Mouse (Mus musculus) ES-E14 (cell line): ENCODE data around the gene Klhl35. TPM values are rescaled to one million over a fixed set of nuclear protein-coding genes. Genes with fewer than 3 reads are reported as not detected.

ENCODE experiments used
- DNase-seq: peaks from one replicate; pipeline ENCODE4 v3.0.0-alpha.2; 2013; ENCODE audit warnings: low read depth, low spot score
- H3K27ac ChIP-seq: 2 replicates; pipeline ENCODE4 v1.5.1; 2012; ENCODE audit warnings: low read depth, mild to moderate bottlenecking, low read length, moderate library complexity, mixed read lengths; ENCODE audit not compliant: poor library complexity, insufficient read depth, severe bottlenecking
- H3K36me3 ChIP-seq: 2 replicates; pipeline ENCODE4 v1.6.1; 2012; ENCODE audit warnings: mild to moderate bottlenecking, low read length, moderate library complexity, mixed read lengths; ENCODE audit not compliant: control insufficient read depth, poor library complexity, insufficient read depth, severe bottlenecking
- H3K4me1 ChIP-seq, 2 experiments: fragments of 150-350 bp in 1 of 2; sonication (generic) in 1 of 2; 2 replicates each; pipeline ENCODE4 v1.6.1; 2012; ENCODE audit warnings: low read length in 2 of 2, mild to moderate bottlenecking in 1 of 2, mixed read lengths in 1 of 2; ENCODE audit not compliant: control insufficient read depth in 2 of 2, insufficient read depth in 2 of 2, poor library complexity in 1 of 2
- H3K4me3 ChIP-seq, 2 experiments: fragments of 150-350 bp in 1 of 2; sonication (generic) in 1 of 2; 2 replicates each; pipeline ENCODE4 v1.5.1; 2012; ENCODE audit warnings: low read length in 2 of 2, low read depth in 1 of 2, mild to moderate bottlenecking in 1 of 2, mixed read lengths in 1 of 2; ENCODE audit not compliant: insufficient read depth in 1 of 2, poor library complexity in 1 of 2, severe bottlenecking in 1 of 2
- H3K9ac ChIP-seq: 2 replicates; pipeline ENCODE4 v1.6.1; 2012; ENCODE audit warnings: low read depth, mild to moderate bottlenecking, low read length, mixed read lengths; ENCODE audit not compliant: poor library complexity, insufficient read depth, severe bottlenecking
- H3K9me3 ChIP-seq: fragments of 150-350 bp; sonication (generic); 2 replicates; pipeline ENCODE4 v1.6.1; 2012; ENCODE audit warnings: low read depth, mild to moderate bottlenecking, low read length; ENCODE audit not compliant: control insufficient read depth, insufficient read depth
- CHD2 ChIP-seq: IDR thresholded peaks from 2 replicates; pipeline ENCODE4 v1.6.1; 2014; ENCODE audit warnings: mild to moderate bottlenecking, low read depth, low read length, inconsistent platforms
- HCFC1 ChIP-seq: IDR thresholded peaks from 2 replicates; pipeline ENCODE4 v1.6.1; 2012; ENCODE audit warnings: low read length, inconsistent platforms, borderline replicate concordance; ENCODE audit not compliant: insufficient read depth
- MAFK ChIP-seq: IDR thresholded peaks from 2 replicates; pipeline ENCODE4 v1.6.1; 2014; ENCODE audit warnings: mild to moderate bottlenecking, low read depth, low read length, inconsistent platforms; ENCODE audit not compliant: insufficient read depth
- ZC3H11A ChIP-seq: IDR thresholded peaks from 2 replicates; pipeline ENCODE4 v1.6.1; 2012; ENCODE audit warnings: low read depth, mild to moderate bottlenecking, inconsistent platforms, low read length, borderline replicate concordance
- ZNF384 ChIP-seq: IDR thresholded peaks from 2 replicates; pipeline ENCODE4 v1.6.1; 2012; ENCODE audit warnings: low read depth, low read length, inconsistent platforms
- in situ Hi-C, 2 experiments: fragments of 600-800 bp; cut with MboI; formaldehyde crosslinking; loops; one replicate each; pipeline ENCODE4 v1.15.1; 2025; ENCODE audit warnings: low sequenced_read_pairs in 2 of 2, inconsistent platforms in 1 of 2; ENCODE audit not compliant: unreplicated experiment in 2 of 2
- total RNA-seq: library from RNA; depleted of rRNA; stranded (reverse); fragments of 300-350 nt; gene quantifications from 2 replicates; pipeline ENCODE4 v1.2.3, GENCODE M21; 2012

Gene Klhl35
- total RNA-seq, 1 experiment = 0.31 TPM

GRCm38 (mm10) chr7:99463120-99463519 lies 2.7 kb upstream of the Klhl35 start:
- no peak overlapping the region for H3K9ac ChIP-seq
- in situ Hi-C loops = no loop called here
- TF ChIP-seq ZNF384 (no peak), CHD2 (no peak), ZC3H11A (no peak), MAFK (no peak), HCFC1 (no peak)
- DNase-seq = no peak
- H3K9me3 ChIP-seq = no peaks in the 10 kb centered on the region
- no peaks in the 10 kb centered on the region for H3K36me3 ChIP-seq
- H3K4me1 ChIP-seq = peaks cover 0 to 6% of the 10 kb centered on the region in 2 experiments; a peak in 2 of 4 replicates
- H3K27ac ChIP-seq = no peak overlapping the region
- H3K4me3 ChIP-seq = no peak overlapping the region

- in situ Hi-C loops = no loop called here
These were observed 2.1 kb downstream of the Klhl35 start for GRCm38 (mm10) chr7:99467916-99468282.

GRCm38 (mm10) chr7:99468283-99469132 lies 2.7 kb downstream of the Klhl35 start:
- H3K4me3 ChIP-seq = peak overlapping the region; percentile 52 to 62; a peak in 3 of 4 replicates
- H3K27ac ChIP-seq = no peak overlapping the region
- TF ChIP-seq CHD2 (no peak), MAFK (no peak), ZNF384 (no peak), ZC3H11A (no peak), HCFC1 (no peak)
- H3K9ac ChIP-seq = peak overlapping the region; percentile 51
- DNase-seq = no peak
- H3K36me3 ChIP-seq = peaks cover 3% of the 10 kb centered on the region; the same call in 1 of the 2 replicates
- H3K4me1 ChIP-seq = peaks cover 0 to 2% of the 10 kb centered on the region in 2 experiments; a peak in 2 of 4 replicates
- no peaks in the 10 kb centered on the region for H3K9me3 ChIP-seq
- in situ Hi-C loops = no loop called here

More at GRCm38 (mm10) chr7:99467916-99468282, 2.1 kb downstream of the Klhl35 start:
- Histone ChIP-seq H3K36me3 (0 out of 2 replicates have a peak, but pooled peaks cover 2% of the 10 kb centered on the region), H3K27ac (no peak overlapping the region), H3K4me1 (peaks cover 0 to 2% of the 10 kb centered on the region in 2 experiments; a peak in 2 of 4 replicates), H3K9ac (peak overlapping the region; percentile 51), H3K9me3 (no peaks in the 10 kb centered on the region), H3K4me3 (peak overlapping the region; percentile 52 to 62; a peak in 3 of 4 replicates)
- no peak for DNase-seq
- TF ChIP-seq ZNF384 = no peak
- no peak for TF ChIP-seq CHD2
- TF ChIP-seq HCFC1 = no peak
- no peak for TF ChIP-seq ZC3H11A
- TF ChIP-seq MAFK = no peak

GRCm38 (mm10) chr7:99469680-99470405 lies 4.0 kb downstream of the Klhl35 start:
- TF ChIP-seq ZNF384 (no peak), ZC3H11A (no peak), CHD2 (no peak), HCFC1 (no peak), MAFK (no peak)
- Histone ChIP-seq H3K9me3 (no peaks in the 10 kb centered on the region), H3K9ac (no peak overlapping the region), H3K4me1 (peaks cover 0 to 2% of the 10 kb centered on the region in 2 experiments; a peak in 2 of 4 replicates), H3K36me3 (peaks cover 6% of the 10 kb centered on the region; the same call in 1 of the 2 replicates), H3K4me3 (no peak overlapping the region), H3K27ac (no peak overlapping the region)
- in situ Hi-C loops = no loop called here
- no peak for DNase-seq
